Mouse (Mus musculus): ENCODE results near the gene Tomm7. TPM values are rescaled to one million over a fixed set of nuclear protein-coding genes. Genes with fewer than 3 reads are reported as not detected.
"Not testable (repeated sequence)": the region's sequence is repeated elsewhere in the genome, so short reads cannot be mapped to it uniquely, and the experiment has no call there.

Gene Tomm7
- 10 to 100 TPM; 78.2 to 85.0 TPM for total RNA-seq (2021)
- long read RNA-seq, experiment 1, transcript Tomm7-201 (3 exons, 1,125 nt): major isoform, 68 of 72 reads
- long read RNA-seq, experiment 1, partial matches to known transcripts: 0 of 72 reads
- long read RNA-seq, experiment 1, other reads (novel, unspliced or antisense): 4 of 72 reads
- long read RNA-seq, experiment 2, transcript Tomm7-201 (3 exons, 1,125 nt): major isoform, 52 of 54 reads
- long read RNA-seq, experiment 2, partial matches to known transcripts: 0 of 54 reads
- long read RNA-seq, experiment 2, other reads (novel, unspliced or antisense): 2 of 54 reads

DNA sequence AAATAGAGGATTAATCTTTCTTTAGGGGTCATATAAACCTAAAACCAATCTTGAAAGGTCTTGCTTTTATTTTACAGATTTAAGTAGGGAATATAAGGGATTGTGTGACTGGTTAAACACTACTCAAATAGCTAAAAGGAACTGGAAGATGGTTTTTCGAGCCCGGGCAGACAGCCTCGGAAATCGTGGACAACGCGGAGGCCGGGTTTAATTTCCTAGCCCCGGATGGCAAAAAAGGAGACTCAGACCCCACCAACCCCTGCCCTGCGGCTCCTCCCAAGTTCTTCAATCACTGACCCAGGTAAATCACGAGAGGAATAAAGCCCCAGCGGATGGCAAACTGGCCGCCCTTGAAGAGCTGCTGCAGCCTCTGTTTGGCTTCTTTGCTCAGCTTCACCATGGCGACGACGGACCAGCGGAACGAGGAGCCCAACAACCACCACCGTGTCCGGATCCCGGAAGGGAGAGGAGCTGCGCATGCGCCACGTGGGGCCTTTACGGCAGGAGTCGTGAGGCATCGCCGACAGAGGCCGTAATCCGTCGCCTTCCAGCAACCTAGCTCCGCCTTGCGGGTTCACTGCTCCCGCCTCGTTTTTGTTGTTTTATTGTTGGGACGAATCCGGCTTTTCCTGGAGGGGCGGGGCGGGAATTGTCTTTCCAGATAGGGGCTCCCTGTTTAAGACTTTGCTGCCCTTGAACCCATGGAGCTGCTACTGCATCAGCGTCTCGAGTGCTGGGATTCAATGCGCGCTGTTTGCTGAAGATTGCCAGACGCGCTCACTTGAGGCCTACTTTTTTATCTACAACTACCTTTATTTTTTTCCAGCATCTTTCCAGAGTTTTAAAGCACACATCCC is at the start of gene Tomm7:
Tomm7 (minus strand) TSS at position 488 of the 857 bp plus-strand sequence.
- peak; percentile 96 to 98 for DNase-seq (ENCODE audit: low spot score in 2 of 2)
- intact Hi-C loops (cut with DNase I): no loop called here

- DNase-seq (ENCODE audit: low spot score in 2 of 2): no peak
- intact Hi-C loops (cut with DNase I): no loop called here
These were observed 49.3 kb upstream of the Tomm7 start for GRCm38 (mm10) chr5:23893156-23893863.

- intact Hi-C loops (cut with DNase I): no loop called here
- peak; percentile 76 to 80 for DNase-seq (ENCODE audit: low spot score in 2 of 2)
These were observed 46.8 kb upstream of the Tomm7 start for GRCm38 (mm10) chr5:23890734-23891133.

- intact Hi-C loops (cut with DNase I): loop anchor here (5.0 kb wide), 1 partner anchor 188 kb away; no protein-coding TSS in a partner anchor
- no peak for DNase-seq (ENCODE audit: low spot score in 2 of 2)
These were observed 45.5 kb upstream of the Tomm7 start for GRCm38 (mm10) chr5:23889461-23889860.

DNA sequence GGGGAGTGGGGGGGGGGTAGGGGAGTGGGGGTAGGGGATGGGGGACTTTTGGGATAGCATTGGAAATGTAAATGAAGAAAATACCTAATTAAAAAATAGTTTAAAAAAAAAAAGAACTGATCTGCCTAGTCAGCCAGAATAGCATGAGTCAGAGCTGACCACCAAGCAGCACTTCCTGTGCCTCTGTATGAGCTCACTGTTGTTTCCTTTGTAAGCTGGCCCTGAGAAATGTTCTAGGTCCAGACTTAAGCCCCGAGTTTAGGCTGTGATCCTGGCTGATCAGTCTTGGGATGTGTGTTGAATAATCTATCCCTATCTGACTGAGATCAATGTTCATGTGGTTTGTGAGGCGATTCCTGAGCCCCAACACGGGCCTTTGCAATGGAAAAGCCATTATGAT is 43.1 kb upstream of the Tomm7 start:
- no peak for DNase-seq (ENCODE audit: low spot score in 2 of 2)
- intact Hi-C loops (cut with DNase I): loop anchor here (5.0 kb wide), 1 partner anchor 190 kb away; no protein-coding TSS in a partner anchor

DNA sequence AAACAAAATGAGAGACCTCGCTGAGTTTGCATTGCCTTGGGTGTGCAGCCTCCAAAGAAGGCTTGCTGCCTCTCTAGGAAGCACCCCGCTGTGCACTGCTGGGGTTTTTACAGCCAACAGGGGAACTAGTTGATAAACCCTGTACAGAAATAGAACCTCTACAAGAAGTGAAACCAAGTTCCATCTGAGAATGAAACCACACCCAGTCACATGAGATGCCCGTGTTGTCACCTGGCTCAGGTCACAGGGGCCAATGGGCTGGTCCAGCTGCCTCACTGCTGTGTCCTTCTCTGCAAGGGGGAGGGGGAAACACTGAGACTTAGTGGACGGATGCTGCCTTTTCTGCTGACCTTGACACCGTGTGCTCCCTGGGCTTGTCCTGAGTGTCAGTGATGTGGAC is 30.5 kb upstream of the Tomm7 start:
- DNase-seq (ENCODE audit: low spot score in 2 of 2): no peak
- intact Hi-C loops (cut with DNase I): no loop called here

DNA sequence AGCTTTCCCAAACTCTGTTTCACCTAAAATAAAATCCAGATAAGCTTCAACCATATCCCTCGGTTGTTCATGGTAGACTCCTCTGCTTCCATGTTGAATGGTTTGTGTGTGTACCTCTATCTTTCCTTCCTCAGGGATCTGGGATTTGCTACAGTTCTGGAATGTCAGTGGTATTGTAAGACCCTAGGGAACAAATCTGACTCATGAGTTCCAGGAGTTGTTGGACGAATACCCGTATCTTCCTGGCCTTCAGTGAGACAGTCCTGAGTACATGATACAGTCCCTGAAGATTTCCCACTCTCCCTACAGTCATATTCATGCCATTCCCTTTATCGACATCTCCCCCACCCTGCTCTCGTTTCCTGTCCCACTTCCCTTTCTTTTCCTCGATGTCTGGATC is 28.6 kb upstream of the Tomm7 start:
- no peak for DNase-seq (ENCODE audit: low spot score in 2 of 2)
- intact Hi-C loops (cut with DNase I): no loop called here

DNA sequence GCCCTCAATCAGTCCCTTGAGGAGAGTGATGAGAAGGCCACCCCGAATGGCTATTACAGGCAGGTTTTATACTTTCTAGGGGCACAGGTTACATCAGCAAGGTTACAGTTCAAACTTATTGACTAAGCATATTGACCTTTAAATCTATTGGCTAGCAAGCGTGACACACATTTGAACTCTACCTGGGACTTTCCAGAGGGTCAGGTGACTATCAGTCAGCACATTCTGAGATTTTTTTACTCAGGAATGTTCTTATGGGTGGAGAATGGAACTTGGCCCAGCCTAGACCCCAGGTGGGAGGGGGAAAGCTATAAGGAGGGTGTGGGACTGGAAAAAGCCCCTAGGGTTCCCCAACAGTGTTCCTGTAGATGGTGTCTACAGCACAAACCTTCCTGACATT is 27.4 kb upstream of the Tomm7 start:
- DNase-seq (ENCODE audit: low spot score in 2 of 2); intact Hi-C loops (cut with DNase I): not testable (repeated sequence)

DNA sequence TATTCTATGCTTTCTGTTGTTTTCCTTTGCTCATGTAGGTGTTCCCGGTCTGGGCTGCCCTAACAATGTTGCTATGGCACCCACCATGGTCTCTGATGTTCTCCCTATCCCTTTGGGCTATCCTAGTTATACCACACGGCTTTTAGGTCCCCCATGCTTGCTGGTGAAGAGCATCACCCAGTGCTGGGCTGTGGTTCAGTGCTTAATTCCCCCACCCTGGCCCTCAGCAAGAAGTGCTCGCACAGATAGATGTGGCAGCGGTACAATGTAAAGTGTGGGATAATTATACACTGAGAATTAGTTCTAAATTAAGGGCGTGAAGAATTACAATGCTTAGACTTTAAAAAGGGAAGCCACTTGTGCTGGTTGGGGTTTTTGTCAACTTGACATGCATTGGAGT is 22.0 kb upstream of the Tomm7 start:
- intact Hi-C loops (cut with DNase I): no loop called here
- no peak for DNase-seq (ENCODE audit: low spot score in 2 of 2)

DNA sequence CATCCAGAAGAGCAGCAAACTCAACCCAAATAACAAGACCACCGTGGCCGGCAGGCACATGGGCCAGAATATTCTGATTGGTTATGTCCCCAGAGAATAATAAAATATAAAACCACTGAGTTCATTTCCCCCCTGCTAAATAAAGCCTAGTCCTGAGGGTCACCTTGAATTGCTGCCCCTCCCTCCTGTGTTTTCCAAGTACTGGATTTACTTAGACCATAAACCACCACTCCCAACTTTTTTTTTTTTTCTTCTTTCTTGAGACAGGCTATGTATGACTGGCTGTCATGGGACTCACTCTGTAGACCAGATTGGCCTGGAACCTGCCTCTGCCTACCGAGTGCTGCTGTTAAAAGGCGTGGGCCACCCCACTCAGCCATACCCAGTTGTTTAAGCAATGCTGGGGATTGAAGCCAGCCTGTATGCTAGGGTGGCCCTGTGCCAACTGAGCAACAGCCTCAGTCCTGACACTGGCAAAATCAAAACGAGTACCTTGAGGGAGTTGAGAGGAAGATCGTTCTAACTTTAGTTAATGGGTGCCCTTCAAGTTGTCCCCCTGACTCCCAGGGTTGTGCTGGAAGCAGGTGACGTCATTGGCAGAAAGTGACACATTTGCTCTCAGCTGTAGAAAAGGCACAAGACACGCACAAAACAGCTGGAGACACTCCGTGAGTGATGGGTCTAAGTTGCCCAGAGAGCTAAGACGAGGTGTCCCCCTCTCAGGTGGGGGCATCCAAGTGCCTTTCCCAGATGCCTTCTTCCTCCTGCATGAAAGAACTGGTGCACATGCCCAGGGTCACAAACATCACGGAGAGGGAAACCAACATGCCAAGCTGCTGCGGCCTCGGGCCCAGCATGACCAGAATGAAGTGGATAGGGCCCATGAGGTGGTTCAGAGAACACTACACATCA is 20.3 kb upstream of the Tomm7 start:
- no peak for DNase-seq (ENCODE audit: low spot score in 2 of 2)
- intact Hi-C loops (cut with DNase I): no loop called here

DNA sequence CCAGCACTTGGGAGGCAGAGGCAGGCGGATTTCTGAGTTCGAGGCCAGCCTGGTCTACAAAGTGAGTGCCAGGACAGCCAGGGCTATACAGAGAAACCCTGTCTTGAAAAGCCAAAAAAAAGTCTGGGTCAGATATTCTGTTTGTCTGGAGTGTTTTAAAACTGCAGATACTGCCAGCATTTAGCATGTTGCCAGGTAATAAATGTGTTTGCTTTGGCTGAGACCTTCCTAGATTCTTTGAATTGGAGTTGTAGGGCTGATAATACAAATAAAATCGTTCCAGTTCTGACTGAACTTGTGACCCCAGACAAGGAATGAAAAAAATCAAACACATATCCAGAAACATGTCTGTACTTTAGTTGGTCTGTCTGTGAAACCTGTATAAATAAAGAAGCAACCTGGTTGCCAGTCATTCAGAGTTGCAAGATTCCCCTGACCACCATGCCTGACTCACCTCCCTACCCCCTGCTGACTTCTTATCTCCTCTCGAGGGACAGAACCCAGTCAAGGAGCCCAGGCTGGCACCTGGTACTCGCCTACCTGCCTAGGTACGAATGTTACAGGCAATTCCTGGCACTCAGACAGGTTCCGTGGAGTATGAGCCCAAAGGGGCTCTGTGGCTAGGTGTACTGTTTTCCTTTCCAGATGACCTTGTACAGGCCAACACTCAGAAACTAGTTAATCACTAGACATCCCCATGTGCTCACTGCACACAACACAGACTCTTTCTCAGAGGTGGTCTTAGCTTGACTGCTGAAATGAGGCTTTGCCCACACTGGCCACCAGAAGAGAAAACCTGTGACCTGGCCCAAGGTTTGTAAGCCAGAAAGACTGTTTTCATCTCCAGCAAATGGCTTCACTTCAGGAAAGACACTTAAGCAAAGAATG is 19.4 kb upstream of the Tomm7 start:
- intact Hi-C loops (cut with DNase I): no loop called here
- no peak for DNase-seq (ENCODE audit: low spot score in 2 of 2)

- no peak for DNase-seq (ENCODE audit: low spot score in 2 of 2)
- intact Hi-C loops (cut with DNase I): no loop called here
These were observed 18.3 kb upstream of the Tomm7 start for GRCm38 (mm10) chr5:23862291-23862690.

DNA sequence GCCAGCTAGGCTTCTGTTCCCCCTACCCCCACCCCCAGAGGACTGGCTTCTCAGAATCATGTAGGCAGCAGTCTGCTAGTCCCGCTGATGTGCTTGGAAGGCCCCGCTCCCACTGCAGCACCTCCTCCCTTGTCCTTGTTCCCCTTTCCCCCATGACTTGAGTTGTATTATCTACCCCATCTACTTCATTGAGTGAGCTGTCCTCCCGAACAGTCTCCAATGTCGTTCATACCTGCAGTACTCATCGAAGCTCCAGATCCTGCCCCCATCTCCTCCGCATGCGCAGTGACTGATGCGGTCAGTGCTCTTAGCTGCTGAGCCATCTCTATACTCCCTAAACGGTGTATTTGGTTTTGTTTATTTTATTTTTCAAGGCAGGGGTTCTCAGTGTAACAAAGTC is 17.8 kb upstream of the Tomm7 start:
- no peak for DNase-seq (ENCODE audit: low spot score in 2 of 2)
- intact Hi-C loops (cut with DNase I): no loop called here

DNA sequence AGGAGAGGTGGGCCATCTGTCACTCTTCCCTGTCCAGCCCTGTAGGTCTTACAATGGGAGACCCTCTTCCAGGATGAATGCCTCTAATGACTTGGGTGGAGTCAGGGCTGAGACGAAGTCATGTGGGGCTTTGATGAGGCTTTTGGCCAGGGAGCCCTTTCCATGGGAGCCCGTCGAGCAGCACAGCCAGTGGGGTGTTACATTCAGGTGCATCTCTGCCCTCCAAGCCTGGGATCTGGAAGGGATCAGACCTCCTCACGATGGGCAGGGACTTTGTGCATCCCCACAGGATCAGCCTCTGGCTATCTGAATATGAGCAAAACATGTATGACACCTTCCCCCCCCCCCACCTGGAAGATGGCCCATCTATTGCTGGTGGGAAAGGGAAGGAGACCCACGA is 15.9 kb upstream of the Tomm7 start:
- intact Hi-C loops (cut with DNase I): no loop called here
- no peak for DNase-seq (ENCODE audit: low spot score in 2 of 2)

DNA sequence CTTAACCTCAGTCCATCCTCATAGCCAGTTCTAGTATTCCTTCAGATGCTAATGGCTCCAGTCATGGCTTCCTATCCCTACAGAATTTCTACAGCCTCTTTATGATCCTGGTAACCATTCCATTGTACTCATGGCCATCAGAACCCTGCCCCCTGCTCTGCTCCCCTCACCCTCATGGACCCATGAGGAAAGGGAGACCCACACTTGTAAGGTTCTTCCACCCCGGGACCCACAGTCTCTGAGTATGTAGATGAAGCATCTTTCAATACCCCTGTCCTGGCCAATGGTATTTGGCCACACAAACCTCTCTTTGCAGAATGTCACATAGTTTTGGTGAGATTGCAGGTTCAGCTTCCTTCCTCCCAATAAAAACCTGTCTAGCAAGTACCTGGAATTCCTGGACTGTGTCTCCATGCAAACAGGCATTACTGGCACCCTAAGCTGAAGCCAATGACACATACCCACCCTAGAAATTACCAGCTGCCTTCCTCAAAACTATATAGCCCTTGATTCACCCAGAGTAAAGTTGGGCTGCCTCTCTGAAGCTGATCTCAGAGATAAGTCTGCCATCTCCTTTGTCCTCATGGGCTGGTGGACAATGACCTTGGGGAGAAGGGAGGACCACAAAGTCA is 15.2 kb upstream of the Tomm7 start:
- intact Hi-C loops (cut with DNase I): no loop called here
- no peak for DNase-seq (ENCODE audit: low spot score in 2 of 2)

GRCm38 (mm10) chr5:23858643-23859042 is 14.7 kb upstream of the Tomm7 start:
- peak in 1 of 2 experiments; percentile 24 for DNase-seq (ENCODE audit: low spot score in 2 of 2)
- intact Hi-C loops (cut with DNase I): no loop called here

DNA sequence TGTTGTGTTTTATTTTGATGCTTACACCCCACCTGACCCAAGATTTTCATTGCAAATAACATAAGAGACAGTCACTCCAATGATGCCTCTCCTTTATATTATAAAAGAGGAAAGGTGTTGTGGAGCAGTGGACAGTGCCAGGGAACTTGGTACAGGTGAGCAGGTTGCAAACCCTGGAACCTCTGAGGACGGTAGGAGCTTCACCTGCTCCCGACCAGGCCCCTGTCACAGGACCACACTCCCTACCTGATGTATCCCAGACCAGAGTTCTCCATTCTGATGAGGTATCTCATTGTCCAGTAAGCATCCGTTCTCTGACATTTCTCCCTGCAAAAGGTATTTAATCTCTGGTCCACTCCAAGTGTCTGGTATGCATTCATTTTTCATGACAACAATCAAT is 14.0 kb upstream of the Tomm7 start:
- intact Hi-C loops (cut with DNase I): no loop called here
- no peak for DNase-seq (ENCODE audit: low spot score in 2 of 2)

GRCm38 (mm10) chr5:23857189-23857588 is 13.2 kb upstream of the Tomm7 start:
- intact Hi-C loops (cut with DNase I): no loop called here

More at GRCm38 (mm10) chr5:23857189-23857588, 13.2 kb upstream of the Tomm7 start:
- DNase-seq (ENCODE audit: low spot score in 2 of 2): no peak
